Mouse (Mus musculus) ovary, postnatal 36 days (tissue): ENCODE measurements around the gene Ttll1.
"Not testable (repeated sequence)": the region's sequence is repeated elsewhere in the genome, so short reads cannot be mapped to it uniquely, and the experiment has no call there.

ENCODE experiments used
- DNase-seq: peaks from one replicate; pipeline ENCODE4 v3.0.0; 2022; ENCODE audit warnings: low spot score, mixed read lengths

Ttll1 gene

DNA sequence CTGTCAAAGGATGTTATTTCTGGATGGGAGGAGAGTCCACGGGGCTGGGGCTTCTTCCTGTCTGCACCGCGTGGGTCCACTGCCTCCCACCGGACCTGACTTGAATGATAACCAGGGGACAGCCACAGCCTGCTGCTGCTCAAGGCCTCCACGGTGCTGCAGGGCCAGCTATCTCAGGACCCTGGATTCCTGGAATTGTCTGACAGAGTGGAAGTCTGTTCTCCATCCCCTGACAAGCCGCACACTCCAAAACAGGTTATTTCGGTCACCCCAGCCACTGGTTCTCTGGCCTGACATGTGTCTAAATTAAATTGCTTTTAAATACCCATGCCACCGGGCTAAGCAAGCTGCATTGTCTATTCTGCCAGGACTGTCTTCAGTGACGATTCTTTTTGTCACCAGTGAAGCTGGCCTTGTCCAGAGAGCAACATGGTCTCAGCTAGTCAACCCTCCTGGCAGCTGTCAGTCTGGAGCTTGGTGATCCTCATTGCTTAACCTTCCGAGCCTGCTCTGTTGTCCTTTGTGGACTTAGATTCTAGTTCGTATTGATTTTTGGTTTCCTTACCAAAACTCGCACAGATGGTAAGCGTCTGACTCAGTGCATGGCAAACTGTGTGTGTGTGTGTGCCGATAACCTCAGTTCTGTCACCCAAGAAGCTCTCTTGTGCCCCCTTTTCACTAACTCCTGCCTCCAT lies 13.1 kb upstream of the Ttll1 start:
- DNase-seq: no peak

DNA sequence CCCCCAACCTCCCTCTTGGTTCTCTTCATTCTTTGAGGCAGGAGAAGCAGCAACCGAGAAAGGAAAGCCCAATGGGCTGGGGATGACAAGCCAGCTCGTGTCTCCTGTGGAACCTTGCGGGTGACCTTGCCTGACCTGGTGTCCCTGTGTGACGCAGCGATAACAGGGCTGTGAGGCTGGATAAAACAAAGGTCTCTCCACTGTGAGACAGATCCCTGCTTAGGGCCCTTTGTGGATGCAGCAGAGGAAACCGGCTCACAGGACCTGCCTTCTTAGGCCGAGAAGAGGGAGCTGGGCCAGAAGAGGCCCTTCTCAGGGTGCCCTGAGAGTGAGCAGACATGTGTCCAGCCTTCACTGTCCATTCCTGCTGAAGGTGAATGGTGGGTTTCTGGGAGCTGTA lies 12.5 kb upstream of the Ttll1 start:
- no peak for DNase-seq

- peak; percentile 33 for DNase-seq
Measured at GRCm38 (mm10) chr15:83520861-83521382, 10.2 kb upstream of the Ttll1 start.

DNA sequence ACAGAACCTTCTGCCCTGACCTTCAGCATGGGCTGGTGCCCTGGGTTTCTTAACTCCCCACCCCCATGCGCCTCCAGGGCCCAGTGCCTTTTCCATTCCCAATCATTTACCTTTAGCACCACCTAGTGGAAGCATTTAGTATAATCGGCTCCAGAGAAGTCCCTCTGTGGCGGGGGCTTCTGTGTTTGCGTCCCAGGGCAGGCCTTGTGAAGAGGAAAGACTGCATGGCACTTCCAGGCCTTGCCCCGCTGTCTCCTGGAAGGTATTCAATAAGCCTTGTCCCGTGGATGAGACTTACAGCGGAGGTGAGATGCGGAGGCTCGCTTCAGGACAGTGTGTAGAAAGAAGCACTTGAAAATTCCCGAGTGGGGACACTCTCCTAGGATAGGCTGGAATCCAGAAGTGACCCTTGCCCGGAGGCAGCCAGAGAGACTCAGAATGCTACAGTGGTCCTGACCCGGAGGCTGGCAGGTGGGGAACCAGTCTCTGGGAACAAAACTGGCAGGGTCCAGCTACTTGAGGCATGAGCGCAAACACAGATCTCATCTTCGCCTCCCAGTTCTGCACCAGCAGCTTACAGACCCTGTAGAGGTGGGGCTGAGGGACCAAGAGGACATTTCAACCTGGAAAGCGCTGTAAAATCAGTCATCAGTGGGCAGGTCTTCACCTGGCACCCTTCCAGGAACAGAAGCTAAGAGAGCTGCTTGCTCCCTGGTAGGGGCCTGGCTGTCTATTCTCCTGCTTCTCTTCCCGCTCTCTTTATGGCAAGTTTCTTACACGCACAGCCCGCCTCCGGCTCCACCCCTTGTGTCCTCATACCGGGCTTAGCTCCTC lies 7.7 kb upstream of the Ttll1 start:
- peak; percentile 53 for DNase-seq

DNA sequence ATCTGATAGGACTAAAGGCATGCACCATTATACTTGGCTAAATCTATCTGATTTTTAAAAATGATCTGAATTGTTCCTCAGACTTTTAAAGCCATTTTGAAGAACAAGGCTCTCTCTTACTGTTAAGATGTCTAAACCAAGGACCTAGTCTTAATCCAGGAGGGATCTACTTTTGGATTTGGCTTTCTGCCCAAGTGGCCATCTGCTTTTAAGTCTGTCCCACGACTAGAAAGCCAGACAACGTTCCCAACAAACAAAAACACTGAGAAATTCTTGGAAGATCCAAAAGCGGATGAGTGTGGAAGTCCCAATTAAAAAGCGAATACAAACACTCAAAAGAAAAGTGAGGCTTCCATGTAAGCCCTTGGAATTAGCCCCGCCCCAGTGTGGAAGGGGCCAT lies 4.3 kb upstream of the Ttll1 start:
- DNase-seq: no peak

DNA sequence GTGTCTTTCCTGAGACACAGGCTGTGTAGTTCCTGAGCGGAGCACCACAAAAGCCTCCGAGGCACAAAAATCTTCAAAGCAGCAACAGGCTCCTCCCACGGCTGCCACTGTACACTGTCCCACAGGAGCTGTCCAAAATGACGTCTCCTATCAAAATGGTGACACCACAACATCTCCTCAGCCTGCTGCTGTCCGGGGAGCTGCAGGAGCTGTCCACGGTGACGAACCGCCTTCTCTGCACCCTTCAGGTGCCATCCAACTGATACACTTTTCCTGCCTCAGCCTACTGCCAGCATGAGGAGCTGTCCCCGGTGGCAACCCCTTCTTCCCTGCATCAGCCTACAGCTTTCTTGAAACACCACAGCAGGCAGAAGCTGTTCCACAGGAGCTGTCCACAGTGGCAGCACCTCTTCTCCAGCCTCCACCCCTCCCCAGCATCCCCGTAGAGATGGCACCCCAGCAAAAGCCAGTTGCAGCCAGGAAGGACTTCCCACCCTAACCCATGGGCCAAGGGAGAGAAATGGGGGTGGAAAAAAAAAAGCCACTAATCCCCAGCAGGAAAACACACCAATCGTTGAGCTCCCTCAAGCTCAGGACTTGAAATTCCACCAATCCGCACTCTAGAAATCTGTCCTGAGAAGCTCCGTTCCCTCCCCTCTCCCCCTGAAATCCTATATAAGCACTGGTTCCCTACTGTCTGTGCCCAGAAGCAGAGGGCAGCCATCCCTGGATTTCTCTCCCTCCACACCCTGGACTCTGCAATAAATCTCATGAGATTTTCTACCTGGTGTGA lies 2.0 kb upstream of the Ttll1 start:
- DNase-seq: no peak

DNA sequence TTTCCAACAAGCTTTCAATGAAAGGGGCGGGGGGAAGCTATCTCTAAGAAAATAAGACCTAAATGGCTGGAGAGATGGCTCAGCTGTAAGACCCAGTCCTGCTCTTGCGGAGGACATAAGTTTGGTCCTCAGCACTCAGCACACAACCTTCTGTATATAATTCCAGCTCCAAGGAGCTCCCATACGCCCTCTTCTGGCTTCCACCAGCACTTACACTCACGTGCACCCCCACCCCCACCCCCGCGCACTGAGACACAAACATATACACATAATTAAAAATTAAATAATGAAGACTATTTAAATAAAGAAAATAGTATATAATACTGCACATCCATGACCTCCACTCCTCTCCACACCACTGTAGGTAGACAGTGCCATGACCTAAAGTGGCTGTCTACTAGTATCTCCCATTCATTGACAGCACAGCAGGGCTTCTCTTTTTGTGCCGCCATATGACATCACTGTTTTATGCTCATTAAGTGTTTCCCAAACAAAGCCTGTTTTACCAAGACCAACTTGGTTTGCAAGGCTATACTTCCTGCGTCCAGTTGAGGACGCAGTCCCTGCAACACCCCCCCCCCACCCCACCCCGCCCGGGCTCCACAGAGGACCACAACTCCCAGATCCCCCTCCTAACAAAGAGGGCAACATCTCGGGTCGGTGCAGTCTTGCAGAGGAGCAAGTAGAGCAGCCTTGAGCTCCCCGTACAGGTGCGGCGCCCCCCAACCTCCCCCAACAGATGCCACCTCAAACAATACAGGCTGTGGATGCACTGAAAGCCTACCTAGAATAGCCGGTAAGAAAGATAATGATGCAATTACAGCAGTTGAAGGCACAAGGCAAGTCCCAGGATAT lies 516 bp downstream of the Ttll1 start:
- DNase-seq: no peak

- DNase-seq: not testable (repeated sequence)
Measured at GRCm38 (mm10) chr15:83501483-83501882, 9.2 kb downstream of the Ttll1 start.

GRCm38 (mm10) chr15:83500352-83500751 lies 10.3 kb downstream of the Ttll1 start:
- no peak for DNase-seq

- no peak for DNase-seq
Measured at GRCm38 (mm10) chr15:83499211-83499755, 11.4 kb downstream of the Ttll1 start.

GRCm38 (mm10) chr15:83497299-83497698 lies 13.4 kb downstream of the Ttll1 start:
- DNase-seq: no peak

- no peak for DNase-seq
Measured at GRCm38 (mm10) chr15:83495787-83496367, 14.8 kb downstream of the Ttll1 start.

- no peak for DNase-seq
Measured at GRCm38 (mm10) chr15:83495195-83495594, 15.5 kb downstream of the Ttll1 start.

DNA sequence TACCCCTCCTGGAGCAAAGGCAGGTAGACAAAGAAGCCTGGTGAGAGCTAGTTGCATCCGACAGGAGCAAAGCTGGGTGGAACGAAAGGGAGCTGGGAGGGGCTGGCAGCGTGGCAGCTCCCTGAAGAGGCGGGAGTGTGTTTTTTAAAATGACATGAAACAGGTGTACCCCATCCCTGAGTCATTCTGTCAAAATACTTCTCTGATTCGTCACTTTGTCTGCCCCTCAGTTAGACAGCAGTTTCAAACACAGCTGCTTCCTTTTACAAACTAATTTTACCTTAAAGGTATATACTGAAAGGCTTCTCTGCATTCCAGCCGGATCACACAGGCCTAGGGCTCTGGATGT lies 16.1 kb downstream of the Ttll1 start:
- DNase-seq: no peak

DNA sequence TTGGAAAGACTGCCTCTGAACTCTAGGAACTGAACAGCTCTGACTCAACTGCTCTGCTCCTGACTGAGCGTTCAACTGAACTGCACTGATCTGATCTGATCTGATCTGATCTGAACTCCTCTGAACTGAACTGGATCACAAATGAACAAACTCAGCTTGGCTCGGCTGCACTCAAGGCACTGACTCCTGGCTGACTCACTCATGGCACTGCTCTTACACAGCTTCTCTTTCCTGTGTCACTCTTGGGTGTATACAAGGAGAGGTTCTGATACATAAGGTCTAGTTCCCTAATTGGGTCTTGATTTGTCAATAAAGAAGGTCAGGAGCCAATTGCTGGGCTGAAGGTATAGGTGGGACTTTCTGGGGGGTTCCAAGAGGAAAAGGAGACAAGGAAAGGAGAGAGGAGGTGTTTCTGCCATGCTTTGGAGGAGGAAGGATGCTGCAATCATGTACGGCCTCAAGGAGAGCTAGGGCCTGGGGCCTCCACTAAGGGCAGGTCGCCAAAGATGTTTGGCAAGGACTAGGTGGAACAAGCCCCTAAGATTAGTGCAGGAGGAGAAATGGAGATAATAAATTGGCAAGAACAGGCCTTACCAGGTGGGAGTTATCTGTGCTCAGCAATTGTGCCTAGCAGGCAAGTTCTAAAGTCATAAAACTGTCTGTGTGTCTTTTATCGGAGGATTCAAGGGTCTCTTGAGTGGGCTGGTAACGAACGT lies 16.7 kb downstream of the Ttll1 start:
- no peak for DNase-seq

DNA sequence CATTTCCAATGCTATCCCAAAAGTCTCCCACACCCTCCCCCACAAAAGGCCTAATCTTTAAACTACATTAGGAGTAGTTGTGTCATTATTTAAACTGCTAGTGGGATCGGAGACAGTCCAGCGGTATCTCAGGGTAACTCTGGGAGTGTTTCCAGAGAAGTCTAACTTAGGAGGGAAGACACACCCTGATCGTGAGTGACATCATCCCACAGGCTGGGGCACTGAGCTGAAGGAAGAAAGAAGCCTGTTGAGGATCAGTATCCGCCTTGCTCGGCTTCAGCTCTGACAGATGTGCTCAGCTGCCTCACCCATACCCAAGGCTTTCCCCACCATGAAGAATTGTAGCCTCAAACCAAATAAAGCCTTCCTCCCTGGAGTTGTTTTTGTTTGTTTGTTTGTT lies 18.8 kb downstream of the Ttll1 start:
- DNase-seq: no peak

DNA sequence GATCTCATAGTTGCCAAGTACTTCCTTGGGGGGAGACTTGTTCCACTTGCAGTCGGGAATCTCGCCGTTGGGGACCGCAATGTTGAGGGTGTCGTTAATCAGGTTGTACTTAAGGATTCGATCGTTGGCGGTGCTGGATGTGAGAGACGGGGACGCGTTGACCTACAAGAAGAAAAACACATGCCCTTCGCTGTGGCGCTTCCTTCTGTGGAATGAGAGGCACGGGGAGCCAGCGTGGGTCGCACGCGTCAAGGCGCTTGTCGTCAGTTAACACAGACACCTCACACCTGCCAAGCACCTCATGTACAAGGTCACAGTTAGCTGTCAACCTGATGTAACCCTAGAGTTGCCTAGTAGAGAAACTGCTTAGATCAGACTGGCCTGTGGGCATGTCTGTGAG lies 21.2 kb downstream of the Ttll1 start:
- no peak for DNase-seq

- no peak for DNase-seq
Measured at GRCm38 (mm10) chr15:83487477-83488115, 23.1 kb downstream of the Ttll1 start.

GRCm38 (mm10) chr15:83484311-83484710 lies 26.4 kb downstream of the Ttll1 start:
- no peak for DNase-seq

DNA sequence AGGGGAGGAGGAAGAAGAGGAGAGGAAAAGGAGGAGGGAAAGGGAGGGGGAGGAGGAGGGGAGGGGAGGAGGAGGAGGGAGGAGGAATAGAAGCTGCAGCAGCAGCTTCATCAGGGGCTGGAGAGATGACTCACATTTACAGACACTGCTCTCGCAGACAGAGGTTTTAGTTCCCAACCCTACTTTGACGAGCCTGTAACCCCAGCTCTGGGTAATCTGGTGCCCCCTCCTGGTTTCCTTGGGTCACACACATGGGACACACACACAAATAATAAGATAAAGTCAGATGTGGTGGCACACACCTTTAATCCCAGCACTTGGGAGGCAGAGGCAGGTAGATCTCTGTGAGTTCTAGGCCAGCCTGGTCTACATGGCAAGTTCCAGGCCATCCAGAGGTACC lies 27.2 kb downstream of the Ttll1 start:
- no peak for DNase-seq
